Mouse (Mus musculus) hindbrain, postnatal 0 days (tissue): Measurements from ENCODE around the gene 4932414N04Rik. TPM values are rescaled to one million over a fixed set of nuclear protein-coding genes. Genes with fewer than 3 reads are reported as not detected.

Experiments used
- ATAC-seq: fragments of 200-750 bp; cut with Nextera tagmentation; 2 replicates; pipeline ENCODE4 v1.8.0; 2017; ENCODE audit warnings: mild to moderate bottlenecking, moderate TSS enrichment, moderate library complexity
- DNase-seq: peaks from one replicate; pipeline ENCODE4 v3.0.0-alpha.2; 2015; ENCODE audit warnings: low spot score
- H3K27ac ChIP-seq: fragments of 300-500 bp; sonication (generic); 2 replicates; pipeline ENCODE4 v1.5.1; 2014; ENCODE audit warnings: mild to moderate bottlenecking
- H3K27me3 ChIP-seq: fragments of 300-500 bp; sonication (generic); 2 replicates; pipeline ENCODE4 v1.6.1; 2014; ENCODE audit warnings: low read length, mixed read lengths; ENCODE audit not compliant: insufficient read depth
- H3K36me3 ChIP-seq: fragments of 300-500 bp; sonication (generic); 2 replicates; pipeline ENCODE4 v1.6.1; 2014; ENCODE audit warnings: low read length, mixed read lengths; ENCODE audit not compliant: insufficient read depth
- H3K4me1 ChIP-seq: fragments of 300-500 bp; sonication (generic); 2 replicates; pipeline ENCODE4 v1.6.1; 2014; ENCODE audit warnings: antibody characterized with exemption, low read length, mixed read lengths; ENCODE audit not compliant: insufficient read depth
- H3K4me2 ChIP-seq: fragments of 300-500 bp; sonication (generic); 2 replicates; pipeline ENCODE4 v1.6.1; 2014; ENCODE audit warnings: low read depth, mild to moderate bottlenecking, low read length, moderate library complexity, mixed read lengths
- H3K4me3 ChIP-seq: fragments of 300-500 bp; sonication (generic); 2 replicates; pipeline ENCODE4 v1.5.1; 2014; ENCODE audit warnings: low read length
- H3K9ac ChIP-seq: fragments of 300-500 bp; sonication (generic); replicated peaks from 2 replicates; pipeline ENCODE4 v1.6.1; 2014; ENCODE audit warnings: mild to moderate bottlenecking, low read length, moderate library complexity, mixed read lengths
- H3K9me3 ChIP-seq: fragments of 300-500 bp; sonication (generic); 2 replicates; pipeline ENCODE4 v1.6.1; 2016; ENCODE audit warnings: low read length, mixed read lengths
- CTCF ChIP-seq: IDR thresholded peaks from 2 replicates; pipeline ENCODE4 v1.5.1; 2016; ENCODE audit warnings: antibody characterized with exemption, control low read depth, low read depth
- WGBS: fragments of 180-500 bp; shearing (Covaris S2); extraction: QIAGEN DNeasy Blood & Tissue Kit; methylation state at CpG from one replicate; pipeline ENCODE4 v1.1.7; 2014; 5-methylcytosine and 5-hydroxymethylcytosine counted together
- polyA plus RNA-seq: library from polyadenylated mRNA; unstranded; fragments of >200 nt; fragmentation: Nextera tagmentation; extraction: Ambion mirVana; gene quantifications from 2 replicates; pipeline ENCODE4 v1.2.1, GENCODE M21; 2015
- total RNA-seq: library from RNA; depleted of rRNA; stranded (reverse); fragments of >200 nt; gene quantifications from 2 replicates; pipeline ENCODE4 v1.2.3, GENCODE M21; 2014; rRNA removed

The 4932414N04Rik gene
- total and polyA plus RNA-seq, 2 experiments from 2014 or later, result not detected

- DNase-seq (no peak), ATAC-seq (no peak)
- no peak for TF ChIP-seq CTCF
- Histone ChIP-seq H3K9ac (no peak overlapping the region), H3K4me3 (no peak overlapping the region), H3K36me3 (no peaks in the 10 kb centered on the region), H3K4me1 (peaks cover 4% of the 10 kb centered on the region; the same call in 1 of the 2 replicates), H3K4me2 (no peak overlapping the region), H3K27ac (no peak overlapping the region), H3K9me3 (no peaks in the 10 kb centered on the region), H3K27me3 (no peaks in the 10 kb centered on the region)
- WGBS, result 67% methylated on average over 1 of the region's 1 CpGs
Measured at GRCm38 (mm10) chr2:68793472-68793871, 137.2 kb downstream of the 4932414N04Rik start.

GRCm38 (mm10) chr2:68794181-68794580, 137.9 kb downstream of the 4932414N04Rik start:
- Histone ChIP-seq H3K9ac (no peak overlapping the region), H3K36me3 (no peaks in the 10 kb centered on the region), H3K27me3 (no peaks in the 10 kb centered on the region), H3K27ac (no peak overlapping the region), H3K9me3 (no peaks in the 10 kb centered on the region), H3K4me1 (peaks cover 4% of the 10 kb centered on the region; the same call in 1 of the 2 replicates), H3K4me3 (no peak overlapping the region), H3K4me2 (peak overlapping the region; percentile 42)
- 53% methylated on average over 5 of the region's 5 CpGs for WGBS
- ATAC-seq (no peak), DNase-seq (peak; percentile 9)
- no peak for TF ChIP-seq CTCF

- Histone ChIP-seq H3K4me2 (peak overlapping the region; percentile 42), H3K36me3 (no peaks in the 10 kb centered on the region), H3K4me1 (peaks cover 4% of the 10 kb centered on the region; the same call in 1 of the 2 replicates), H3K27ac (no peak overlapping the region), H3K9me3 (no peaks in the 10 kb centered on the region), H3K27me3 (no peaks in the 10 kb centered on the region), H3K4me3 (no peak overlapping the region), H3K9ac (no peak overlapping the region)
- WGBS, result 10% methylated on average over 9 of the region's 9 CpGs
- DNase-seq (peak; percentile 39), ATAC-seq (no peak)
- no peak for TF ChIP-seq CTCF
Measured at GRCm38 (mm10) chr2:68794616-68795015, 138.3 kb downstream of the 4932414N04Rik start.

- no peaks in the 10 kb centered on the region for H3K27me3 ChIP-seq
- no peak overlapping the region for H3K4me2 ChIP-seq
- no peak overlapping the region for H3K4me3 ChIP-seq
- H3K36me3 ChIP-seq, result no peaks in the 10 kb centered on the region
- H3K9ac ChIP-seq, result no peak overlapping the region
- WGBS, result 85% methylated on average over 10 of the region's 10 CpGs
- ATAC-seq (no peak), DNase-seq (no peak)
- no peak overlapping the region for H3K27ac ChIP-seq
- peaks cover 4% of the 10 kb centered on the region; the same call in 1 of the 2 replicates for H3K4me1 ChIP-seq
- no peak for TF ChIP-seq CTCF
- no peaks in the 10 kb centered on the region for H3K9me3 ChIP-seq
Measured at GRCm38 (mm10) chr2:68796011-68796775, 139.9 kb downstream of the 4932414N04Rik start.

GRCm38 (mm10) chr2:68797106-68797505, 140.8 kb downstream of the 4932414N04Rik start:
- Histone ChIP-seq H3K4me1 (peaks cover 4% of the 10 kb centered on the region; the same call in 1 of the 2 replicates), H3K27ac (no peak overlapping the region), H3K4me3 (no peak overlapping the region), H3K9me3 (no peaks in the 10 kb centered on the region), H3K4me2 (no peak overlapping the region), H3K36me3 (no peaks in the 10 kb centered on the region), H3K9ac (no peak overlapping the region), H3K27me3 (no peaks in the 10 kb centered on the region)
- DNase-seq, result no peak
- ATAC-seq, result no peak
- WGBS, result 75% methylated on average over 4 of the region's 4 CpGs
- TF ChIP-seq CTCF, result no peak

Other genes with a start within 250 kb of the 4932414N04Rik start
- gene Stk39, start 184.2 kb upstream of the 4932414N04Rik start, total RNA-seq, result 24.2 and 30.8 TPM in 2 replicates
- gene Stk39, start 184.2 kb upstream of the 4932414N04Rik start, polyA plus RNA-seq, result 38.4 and 40.2 TPM in 2 replicates
- not detected in 2 replicates for gene 4933409G03Rik, start 74.1 kb upstream of the 4932414N04Rik start, total RNA-seq
- gene 4933409G03Rik, start 74.1 kb upstream of the 4932414N04Rik start, polyA plus RNA-seq, result not detected in 2 replicates
- 58.7 and 60.5 TPM in 2 replicates for gene Cers6, start 205.0 kb downstream of the 4932414N04Rik start, total RNA-seq
- 22.8 and 25.8 TPM in 2 replicates for gene Cers6, start 205.0 kb downstream of the 4932414N04Rik start, polyA plus RNA-seq